Mouse (Mus musculus): ENCODE measurements around the gene Trp53bp2. TPM values are rescaled to one million over a fixed set of nuclear protein-coding genes. Genes with fewer than 3 reads are reported as not detected.

The Trp53bp2 gene
- total RNA-seq, 1 experiment from 2014 or later, result 27.1 TPM

- no peak for ATAC-seq (replicated peaks; ENCODE audit: insufficient number of reproducible peaks, low FRiP score, low TSS enrichment, poor library complexity, severe bottlenecking)
These were observed 9.1 kb upstream of the Trp53bp2 start for GRCm38 (mm10) chr1:182399908-182400307.

DNA sequence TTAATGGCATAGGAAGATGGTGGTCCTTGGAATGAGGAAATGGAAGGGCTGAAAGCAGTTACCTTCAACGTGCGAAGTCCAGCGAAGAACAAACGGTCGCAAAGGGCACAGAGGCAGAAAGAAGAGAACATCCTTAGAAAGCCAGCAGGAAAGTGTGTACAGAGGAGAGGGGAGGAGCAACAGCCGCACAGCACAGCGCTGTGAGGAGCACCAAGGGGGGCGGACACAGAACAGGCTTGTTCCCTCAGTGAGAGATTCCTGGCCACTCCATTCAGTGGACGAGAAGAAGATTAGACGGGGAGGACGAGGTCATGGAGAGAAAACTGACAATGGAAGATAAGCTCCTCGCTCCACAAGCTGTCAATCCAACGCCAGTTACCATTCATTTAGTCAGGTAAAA lies 5.9 kb upstream of the Trp53bp2 start:
- no peak for ATAC-seq (replicated peaks; ENCODE audit: insufficient number of reproducible peaks, low FRiP score, low TSS enrichment, poor library complexity, severe bottlenecking)

DNA sequence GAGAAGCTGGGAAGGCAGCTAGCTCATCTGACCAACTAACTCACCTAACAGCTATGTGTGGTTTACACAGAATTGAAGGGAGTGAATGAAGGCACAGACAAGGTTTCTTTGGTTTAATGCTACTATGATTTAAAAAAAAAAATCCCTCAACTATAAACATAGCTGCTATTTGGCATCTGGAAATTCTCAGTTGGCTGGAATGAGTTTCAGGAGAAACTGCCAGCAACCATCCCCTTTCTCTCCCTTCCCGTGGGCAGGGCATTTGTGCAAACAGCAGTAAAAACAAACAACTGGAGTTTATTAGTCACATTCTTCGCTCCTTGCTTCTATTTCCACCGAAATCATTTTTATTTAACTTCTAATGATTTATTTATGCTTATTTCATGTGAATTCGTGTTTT lies 2.4 kb upstream of the Trp53bp2 start:
- no peak for ATAC-seq (replicated peaks; ENCODE audit: insufficient number of reproducible peaks, low FRiP score, low TSS enrichment, poor library complexity, severe bottlenecking)

GRCm38 (mm10) chr1:182408243-182408642 lies 729 bp upstream of the Trp53bp2 start:
- ATAC-seq (replicated peaks; ENCODE audit: insufficient number of reproducible peaks, low FRiP score, low TSS enrichment, poor library complexity, severe bottlenecking), result no peak

DNA sequence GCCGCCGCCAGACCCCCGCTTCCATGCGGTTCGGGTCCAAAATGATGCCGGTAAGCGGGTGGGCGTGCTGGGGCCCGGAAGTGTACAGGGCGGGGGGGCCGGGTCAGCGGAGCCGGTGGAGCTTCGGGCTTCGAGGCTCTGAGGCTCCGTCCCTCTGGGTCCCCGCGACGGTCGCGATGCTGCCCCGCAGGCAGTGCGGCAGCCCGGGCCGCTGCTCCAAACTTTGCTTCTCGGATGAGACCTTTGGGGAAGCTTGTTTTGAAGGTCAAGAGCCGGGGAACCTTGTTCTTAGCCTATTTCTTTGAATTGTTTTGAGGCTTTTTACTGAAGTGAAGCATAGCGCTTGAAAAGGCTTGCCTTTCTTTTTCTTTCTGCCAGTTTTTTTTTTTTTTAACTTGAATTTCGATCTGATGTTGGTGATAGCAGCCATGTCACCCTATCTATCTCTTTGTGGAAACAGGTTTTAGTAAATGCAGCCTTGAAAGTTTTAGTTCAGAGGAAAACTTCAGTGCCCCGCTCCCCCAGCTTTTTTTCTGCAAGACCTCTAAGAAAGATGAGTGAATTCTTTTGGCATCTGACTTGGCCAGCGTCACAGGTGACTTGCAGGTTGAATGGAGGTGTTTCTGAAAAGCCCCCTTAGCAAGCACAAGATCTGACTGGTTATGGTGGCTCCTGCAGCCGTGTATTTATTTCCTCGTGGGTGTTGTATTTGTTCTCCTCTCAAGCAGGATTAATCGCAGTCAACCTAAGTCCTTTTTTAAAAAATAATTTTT lies 615 bp downstream of the Trp53bp2 start:
- ATAC-seq (replicated peaks; ENCODE audit: insufficient number of reproducible peaks, low FRiP score, low TSS enrichment, poor library complexity, severe bottlenecking), result peak; percentile 6; the same call in 1 of the 2 replicates

- no peak for ATAC-seq (replicated peaks; ENCODE audit: insufficient number of reproducible peaks, low FRiP score, low TSS enrichment, poor library complexity, severe bottlenecking)
These were observed 3.8 kb downstream of the Trp53bp2 start for GRCm38 (mm10) chr1:182412586-182413270.

DNA sequence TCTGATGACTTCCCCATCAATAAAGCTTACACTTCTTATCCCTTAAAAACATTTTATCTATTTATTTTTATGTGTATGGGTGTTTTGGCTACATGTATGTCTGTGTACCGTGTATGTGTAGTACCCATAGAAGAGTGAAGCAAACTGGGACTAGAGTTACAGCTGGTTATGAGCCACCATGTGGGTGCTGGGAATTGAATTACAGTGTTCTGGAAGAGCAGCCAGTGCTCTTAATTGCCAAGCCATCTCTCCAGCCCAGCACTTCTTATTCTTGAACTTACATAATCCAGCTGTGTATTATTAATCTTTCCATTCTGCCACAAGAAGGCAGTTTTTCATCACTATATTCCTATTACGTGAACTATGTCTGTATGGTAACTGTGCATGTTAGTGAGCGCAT lies 10.5 kb downstream of the Trp53bp2 start:
- no peak for ATAC-seq (replicated peaks; ENCODE audit: insufficient number of reproducible peaks, low FRiP score, low TSS enrichment, poor library complexity, severe bottlenecking)

DNA sequence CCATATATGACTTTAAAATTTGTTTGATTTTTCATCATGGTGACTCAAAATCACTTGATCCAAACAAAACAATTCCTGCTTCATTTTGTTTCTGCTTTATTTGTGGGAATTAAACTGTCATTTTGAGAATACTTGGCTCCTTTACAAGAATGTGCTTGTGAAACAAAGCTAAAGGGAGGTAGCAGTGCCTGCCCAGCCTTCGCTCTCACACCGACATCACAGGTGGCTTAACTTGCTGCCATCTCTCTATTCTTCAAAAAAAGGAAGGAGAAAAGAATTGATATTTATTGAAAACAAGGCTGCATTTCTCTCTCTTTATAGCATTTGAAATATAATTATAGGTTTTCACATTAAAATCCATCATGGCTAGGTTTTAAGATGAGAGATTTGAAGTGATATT lies 15.3 kb downstream of the Trp53bp2 start:
- no peak for ATAC-seq (replicated peaks; ENCODE audit: insufficient number of reproducible peaks, low FRiP score, low TSS enrichment, poor library complexity, severe bottlenecking)

DNA sequence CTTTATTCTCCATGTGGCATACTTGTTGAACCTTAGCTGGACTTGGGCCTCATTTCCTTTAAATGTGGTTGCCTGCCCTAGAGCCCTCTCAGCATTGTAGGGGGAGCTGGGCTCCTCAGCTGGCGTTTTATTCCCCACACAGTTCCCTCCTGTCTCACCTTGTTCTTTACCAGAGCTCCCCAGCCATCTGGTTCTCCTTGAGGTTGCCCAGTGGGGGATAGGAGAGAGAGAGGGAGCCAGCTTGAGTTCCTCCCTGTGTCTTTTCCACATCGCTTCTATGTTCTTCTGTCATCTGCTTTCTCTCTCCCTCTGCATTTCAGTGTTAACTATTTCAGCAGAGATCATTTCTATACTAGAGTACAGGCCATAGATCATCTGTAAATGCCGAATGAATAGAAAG lies 16.2 kb downstream of the Trp53bp2 start:
- ATAC-seq (replicated peaks; ENCODE audit: insufficient number of reproducible peaks, low FRiP score, low TSS enrichment, poor library complexity, severe bottlenecking), result no peak

DNA sequence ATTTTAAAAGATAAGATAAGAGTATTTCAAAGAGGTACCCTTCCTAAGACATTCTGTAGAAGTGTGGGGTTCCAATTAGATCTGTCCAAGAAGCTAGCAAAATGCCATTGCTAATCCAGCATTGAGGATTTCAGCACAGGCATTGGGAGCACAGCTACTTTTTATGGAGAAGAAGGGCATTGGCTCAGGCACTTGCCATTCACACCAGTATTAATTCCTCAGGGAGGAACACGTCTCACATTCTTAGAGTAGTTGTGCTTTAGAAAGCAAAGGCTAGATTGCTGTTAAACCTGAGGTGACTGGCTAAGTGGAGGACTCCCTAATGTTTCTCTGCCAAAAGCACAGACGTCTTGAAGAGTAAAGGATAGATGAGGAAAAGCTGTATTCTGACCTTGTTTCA lies 17.5 kb downstream of the Trp53bp2 start:
- no peak for ATAC-seq (replicated peaks; ENCODE audit: insufficient number of reproducible peaks, low FRiP score, low TSS enrichment, poor library complexity, severe bottlenecking)

DNA sequence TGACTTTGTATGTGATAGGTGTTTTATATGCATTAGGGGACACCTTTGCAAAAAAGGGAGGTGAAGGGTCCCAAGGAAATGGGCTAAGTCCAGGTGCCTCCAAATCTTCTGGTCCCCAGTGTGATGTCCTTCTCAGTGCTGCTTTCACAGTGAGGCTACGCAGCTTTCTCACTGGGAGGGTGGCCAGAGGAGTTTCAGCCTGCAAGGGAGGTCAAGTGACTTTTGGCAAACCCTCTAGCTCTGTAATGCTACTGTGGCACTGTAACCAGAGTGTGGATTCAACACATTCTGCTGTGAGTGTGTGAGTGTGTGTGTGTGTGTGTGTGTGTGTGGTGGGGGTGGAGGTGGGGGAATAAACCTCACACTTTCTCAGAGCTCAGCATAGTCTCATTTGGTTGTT lies 18.5 kb downstream of the Trp53bp2 start:
- no peak for ATAC-seq (replicated peaks; ENCODE audit: insufficient number of reproducible peaks, low FRiP score, low TSS enrichment, poor library complexity, severe bottlenecking)

DNA sequence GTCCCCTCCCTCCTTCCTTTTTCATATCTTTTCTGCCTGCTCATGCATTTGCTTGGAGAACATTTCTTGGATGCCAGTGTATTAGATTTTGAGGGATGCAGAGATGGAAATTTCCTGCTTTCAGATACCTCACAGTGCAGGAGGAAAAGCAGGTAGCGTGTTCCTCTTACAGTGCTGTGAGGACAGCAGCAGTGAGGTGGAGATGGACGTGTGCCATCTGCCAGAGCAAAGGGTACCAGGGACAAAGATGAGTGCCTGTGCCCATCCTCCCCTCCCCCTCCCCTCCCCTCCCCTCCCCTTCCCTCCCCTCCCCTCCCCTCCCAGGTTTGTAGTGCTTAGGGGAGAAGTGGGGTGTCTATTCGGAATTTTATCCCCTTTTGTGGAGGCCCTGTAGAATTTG lies 20.9 kb downstream of the Trp53bp2 start:
- no peak for ATAC-seq (replicated peaks; ENCODE audit: insufficient number of reproducible peaks, low FRiP score, low TSS enrichment, poor library complexity, severe bottlenecking)

GRCm38 (mm10) chr1:182430676-182431075 lies 21.7 kb downstream of the Trp53bp2 start:
- no peak for ATAC-seq (replicated peaks; ENCODE audit: insufficient number of reproducible peaks, low FRiP score, low TSS enrichment, poor library complexity, severe bottlenecking)

GRCm38 (mm10) chr1:182432059-182432458 lies 23.1 kb downstream of the Trp53bp2 start:
- ATAC-seq (replicated peaks; ENCODE audit: insufficient number of reproducible peaks, low FRiP score, low TSS enrichment, poor library complexity, severe bottlenecking), result no peak

GRCm38 (mm10) chr1:182436746-182437145 lies 27.8 kb downstream of the Trp53bp2 start:
- ATAC-seq (replicated peaks; ENCODE audit: insufficient number of reproducible peaks, low FRiP score, low TSS enrichment, poor library complexity, severe bottlenecking), result no peak

GRCm38 (mm10) chr1:182439546-182440222 lies 30.7 kb downstream of the Trp53bp2 start:
- ATAC-seq (replicated peaks; ENCODE audit: insufficient number of reproducible peaks, low FRiP score, low TSS enrichment, poor library complexity, severe bottlenecking), result no peak

DNA sequence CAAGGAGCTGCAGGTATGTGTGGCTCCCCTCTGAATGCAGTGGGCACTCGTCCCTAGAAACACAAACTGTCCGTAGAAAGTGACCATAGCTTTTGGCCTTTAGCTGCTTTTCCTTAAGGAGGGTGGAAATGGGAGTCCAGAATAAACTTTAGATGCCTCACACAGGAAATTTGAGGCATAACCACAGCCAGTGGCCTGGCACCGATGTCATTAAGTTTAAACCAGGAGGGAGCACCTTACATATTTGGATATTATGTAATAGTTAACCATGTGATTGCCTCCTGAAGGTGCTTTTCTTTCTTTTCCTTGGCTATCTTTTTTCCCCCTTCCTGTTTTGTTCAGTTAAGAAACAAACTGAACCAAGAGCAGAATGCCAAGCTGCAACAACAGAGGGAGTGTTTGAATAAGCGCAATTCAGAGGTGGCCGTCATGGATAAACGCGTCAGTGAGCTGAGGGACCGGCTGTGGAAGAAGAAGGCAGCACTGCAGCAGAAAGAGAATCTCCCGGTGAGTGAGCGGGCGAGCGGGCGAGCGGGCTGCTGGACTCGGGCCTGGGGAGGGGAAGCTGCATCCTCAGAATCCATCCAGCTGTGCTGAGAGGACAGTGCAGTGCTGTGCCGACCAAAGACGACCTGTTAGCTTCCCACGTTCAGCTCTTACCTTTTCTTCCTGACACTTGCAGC lies 33.0 kb downstream of the Trp53bp2 start:
- ATAC-seq (replicated peaks; ENCODE audit: insufficient number of reproducible peaks, low FRiP score, low TSS enrichment, poor library complexity, severe bottlenecking), result no peak

GRCm38 (mm10) chr1:182444116-182444515 lies 35.1 kb downstream of the Trp53bp2 start:
- no peak for ATAC-seq (replicated peaks; ENCODE audit: insufficient number of reproducible peaks, low FRiP score, low TSS enrichment, poor library complexity, severe bottlenecking)

Data from monocyte, adult 5-6 weeks (primary cell).